Mouse (Mus musculus) embryonic facial prominence, embryonic 12.5 days (tissue): ENCODE data around the gene Ms4a10. TPM values are rescaled to one million over a fixed set of nuclear protein-coding genes. Genes with fewer than 3 reads are reported as not detected.

ENCODE experiments used
- ATAC-seq: fragments of 200-750 bp; cut with Nextera tagmentation; 2 replicates; pipeline ENCODE4 v1.8.0; 2017; ENCODE audit not compliant: insufficient number of reproducible peaks, insufficient read depth, low FRiP score, low TSS enrichment
- H3K27ac ChIP-seq: fragments of 300-500 bp; sonication (generic); 2 replicates; pipeline ENCODE4 v1.5.1; 2016; ENCODE audit warnings: mild to moderate bottlenecking
- H3K27me3 ChIP-seq: fragments of 300-500 bp; sonication (generic); 2 replicates; pipeline ENCODE4 v1.6.1; 2016; ENCODE audit warnings: mild to moderate bottlenecking, moderate library complexity
- H3K36me3 ChIP-seq: fragments of 300-500 bp; sonication (generic); 2 replicates; pipeline ENCODE4 v1.6.1; 2016; ENCODE audit warnings: mild to moderate bottlenecking
- H3K4me1 ChIP-seq: fragments of 300-500 bp; sonication (generic); 2 replicates; pipeline ENCODE4 v1.6.1; 2016
- H3K4me2 ChIP-seq: fragments of 300-500 bp; sonication (generic); replicated peaks from 2 replicates; pipeline ENCODE4 v1.6.1; 2016; ENCODE audit warnings: mild to moderate bottlenecking, moderate library complexity
- H3K4me3 ChIP-seq: fragments of 300-500 bp; sonication (generic); 2 replicates; pipeline ENCODE4 v1.5.1; 2016; ENCODE audit warnings: mild to moderate bottlenecking
- H3K9ac ChIP-seq: fragments of 300-500 bp; sonication (generic); 2 replicates; pipeline ENCODE4 v1.6.1; 2016; ENCODE audit warnings: mild to moderate bottlenecking, moderate library complexity
- H3K9me3 ChIP-seq: fragments of 300-500 bp; sonication (generic); 2 replicates; pipeline ENCODE4 v1.6.1; 2016; ENCODE audit warnings: mild to moderate bottlenecking, moderate library complexity
- WGBS: fragments of 180-500 bp; shearing (Covaris S2); methylation state at CpG from one replicate; pipeline ENCODE4 v1.1.7; 2016; 5-methylcytosine and 5-hydroxymethylcytosine counted together
- polyA plus RNA-seq: library from polyadenylated mRNA; unstranded; fragments of >200 nt; fragmentation: Nextera tagmentation; extraction: Ambion mirVana; gene quantifications from 2 replicates; pipeline ENCODE4 v1.2.1, GENCODE M21; 2016

The Ms4a10 gene
- polyA plus RNA-seq, 1 experiment from 2014 or later = not detected

DNA sequence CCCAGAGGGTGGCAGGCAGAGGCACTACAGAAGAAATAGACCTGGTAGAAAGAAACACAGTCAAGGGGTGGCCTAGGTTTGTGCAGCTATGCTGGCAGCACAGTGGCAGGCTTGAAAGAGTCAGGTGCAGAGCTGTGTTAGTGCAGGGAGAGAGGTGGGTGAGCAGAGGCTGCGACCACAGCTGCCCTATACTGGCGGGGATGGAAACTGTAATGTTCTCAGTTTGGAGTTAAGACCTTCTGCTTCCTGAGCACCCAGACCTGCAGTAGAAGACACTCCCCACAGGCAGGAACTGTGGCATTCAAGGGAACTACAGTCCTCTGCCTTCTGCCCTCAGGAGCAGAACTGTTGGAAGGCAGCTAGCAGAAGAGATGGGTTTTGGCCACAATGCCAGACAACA is 59.6 kb downstream of the Ms4a10 start:
- H3K4me3 ChIP-seq = no peak overlapping the region
- no peak overlapping the region for H3K27ac ChIP-seq
- H3K27me3 ChIP-seq = no peaks in the 10 kb centered on the region
- no peaks in the 10 kb centered on the region for H3K9me3 ChIP-seq
- H3K4me2 ChIP-seq = no peak overlapping the region
- WGBS = 71% methylated on average over 2 of the region's 2 CpGs
- no peak overlapping the region for H3K9ac ChIP-seq
- no peak for ATAC-seq
- H3K4me1 ChIP-seq = no peaks in the 10 kb centered on the region
- no peaks in the 10 kb centered on the region for H3K36me3 ChIP-seq

DNA sequence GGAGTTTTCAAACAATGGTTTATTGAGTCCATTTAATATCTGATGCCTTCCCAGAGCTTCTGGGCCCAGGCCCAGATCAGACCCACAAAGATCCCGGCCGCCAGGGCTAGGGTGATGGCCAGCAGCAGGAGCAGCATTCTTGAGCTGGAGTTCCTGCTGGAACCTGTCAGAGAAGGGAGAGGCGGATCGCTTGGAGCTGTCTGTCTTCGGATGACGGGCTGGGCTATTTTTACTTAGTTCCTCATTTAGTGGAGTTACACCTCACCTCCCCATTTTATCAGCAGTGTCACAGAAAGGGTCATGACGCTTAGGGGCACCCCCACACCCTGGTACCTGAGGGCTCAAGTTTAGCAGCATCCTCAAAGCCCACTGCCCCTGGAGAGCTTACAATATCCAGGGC is 60.2 kb downstream of the Ms4a10 start:
- Histone ChIP-seq H3K36me3 (no peaks in the 10 kb centered on the region), H3K9me3 (no peaks in the 10 kb centered on the region), H3K27ac (no peak overlapping the region), H3K4me2 (no peak overlapping the region), H3K4me1 (no peaks in the 10 kb centered on the region), H3K9ac (no peak overlapping the region), H3K4me3 (no peak overlapping the region), H3K27me3 (no peaks in the 10 kb centered on the region)
- ATAC-seq = no peak
- WGBS = 68% methylated on average over 7 of the region's 7 CpGs

Other genes starting within 250 kb of the Ms4a10 start
- 0.22 and 0.27 TPM in 2 replicates for gene Cd5, start 235.7 kb downstream of the Ms4a10 start, polyA plus RNA-seq
- 0.09 TPM in 1 of 2 replicates, not detected in the other for gene Cd6, start 144.6 kb downstream of the Ms4a10 start, polyA plus RNA-seq
- 0.27 and 0.32 TPM in 2 replicates for gene Slc15a3, start 134.9 kb downstream of the Ms4a10 start, polyA plus RNA-seq
- gene Tmem132a, start 104.7 kb downstream of the Ms4a10 start, polyA plus RNA-seq = 130 and 135 TPM in 2 replicates
- 73.2 and 75.8 TPM in 2 replicates for gene Tmem109, start 92.7 kb downstream of the Ms4a10 start, polyA plus RNA-seq
- gene Prpf19, start 79.4 kb downstream of the Ms4a10 start, polyA plus RNA-seq = 41.5 and 42.1 TPM in 2 replicates
- 0.10 TPM in 1 of 2 replicates, not detected in the other for gene Zp1, start 54.0 kb downstream of the Ms4a10 start, polyA plus RNA-seq
- 0.14 and 0.18 TPM in 2 replicates for gene Ptgdr2, start 37.5 kb downstream of the Ms4a10 start, polyA plus RNA-seq
- gene Ccdc86, start 25.4 kb downstream of the Ms4a10 start, polyA plus RNA-seq = 32.3 and 32.8 TPM in 2 replicates
- gene Ms4a15, start 18.6 kb upstream of the Ms4a10 start, polyA plus RNA-seq = not detected in 2 replicates
- gene Ms4a18, start 43.4 kb upstream of the Ms4a10 start, polyA plus RNA-seq = not detected in 2 replicates
- not detected in 2 replicates for gene Ms4a8a, start 106.4 kb upstream of the Ms4a10 start, polyA plus RNA-seq
- not detected in 2 replicates for gene 1700017D01Rik, start 156.2 kb upstream of the Ms4a10 start, polyA plus RNA-seq
- not detected in 2 replicates for gene 1700025F22Rik, start 190.7 kb upstream of the Ms4a10 start, polyA plus RNA-seq
- not detected in 2 replicates for gene Ms4a13, start 222.1 kb upstream of the Ms4a10 start, polyA plus RNA-seq